Mouse (Mus musculus) limb, embryonic 14.5 days (tissue): ENCODE results near the gene Plcl2. TPM values are rescaled to one million over a fixed set of nuclear protein-coding genes. Genes with fewer than 3 reads are reported as not detected.

Source experiments
- ATAC-seq: fragments of 200-750 bp; cut with Nextera tagmentation; 2 replicates; pipeline ENCODE4 v1.8.0; 2017; ENCODE audit warnings: low read depth, moderate number of reproducible peaks, moderate TSS enrichment; ENCODE audit not compliant: low FRiP score
- DNase-seq: peaks from one replicate; pipeline ENCODE4 v3.0.0-alpha.2; 2015; ENCODE audit warnings: low spot score
- H3K27ac ChIP-seq: fragments of 300-500 bp; sonication (generic); replicated peaks from 2 replicates; pipeline ENCODE4 v1.5.1; 2014; ENCODE audit warnings: low read depth, mild to moderate bottlenecking, low read length, moderate library complexity, mixed read lengths
- H3K27me3 ChIP-seq: fragments of 300-500 bp; sonication (generic); 2 replicates; pipeline ENCODE4 v1.6.1; 2014; ENCODE audit warnings: low read length, mixed read lengths; ENCODE audit not compliant: control insufficient read depth, insufficient read depth
- H3K36me3 ChIP-seq: fragments of 300-500 bp; sonication (generic); 2 replicates; pipeline ENCODE4 v1.6.1; 2014; ENCODE audit warnings: mild to moderate bottlenecking, low read length, moderate library complexity, mixed read lengths; ENCODE audit not compliant: control insufficient read depth, insufficient read depth
- H3K4me1 ChIP-seq: fragments of 300-500 bp; sonication (generic); 2 replicates; pipeline ENCODE4 v1.6.1; 2014; ENCODE audit warnings: antibody characterized with exemption, low read length, mixed read lengths; ENCODE audit not compliant: control insufficient read depth, insufficient read depth
- H3K4me2 ChIP-seq: fragments of 300-500 bp; sonication (generic); replicated peaks from 2 replicates; pipeline ENCODE4 v1.6.1; 2014; ENCODE audit warnings: low read depth, mild to moderate bottlenecking, low read length, moderate library complexity; ENCODE audit not compliant: severe bottlenecking
- H3K4me3 ChIP-seq: fragments of 300-500 bp; sonication (generic); replicated peaks from 2 replicates; pipeline ENCODE4 v1.5.1; 2014; ENCODE audit warnings: low read length
- H3K9ac ChIP-seq: fragments of 300-500 bp; sonication (generic); 2 replicates; pipeline ENCODE4 v1.6.1; 2014; ENCODE audit warnings: mild to moderate bottlenecking, low read depth, low read length, moderate library complexity; ENCODE audit not compliant: severe bottlenecking
- H3K9me3 ChIP-seq: fragments of 300-500 bp; sonication (generic); 2 replicates; pipeline ENCODE4 v1.6.1; 2016; ENCODE audit warnings: low read length; ENCODE audit not compliant: control insufficient read depth
- POLR2A ChIP-seq: fragments of 200-500 bp; IDR thresholded peaks from 2 replicates; pipeline ENCODE4 v1.8.0; 2012; ENCODE audit warnings: inconsistent platforms, mild to moderate bottlenecking, moderate library complexity, borderline replicate concordance; ENCODE audit not compliant: insufficient read depth, insufficient read length; ENCODE audit errors: extremely low read depth
- WGBS: fragments of 180-500 bp; shearing (Covaris S2); extraction: QIAGEN DNeasy Blood & Tissue Kit; methylation state at CpG from one replicate; pipeline ENCODE4 v1.1.7; 2014; 5-methylcytosine and 5-hydroxymethylcytosine counted together
- polyA plus RNA-seq, 2 experiments: library from polyadenylated mRNA; depleted of rRNA in 1 of 2; stranded (reverse) in 1 of 2; unstranded in 1 of 2; fragments of >200 nt; fragmentation: Nextera tagmentation in 1 of 2; extraction: Ambion mirVana in 1 of 2; gene quantifications; 2 replicates each; pipeline versions ENCODE4 v1.2.1 to v1.2.3; 2012 to 2014

The Plcl2 gene
- polyA plus RNA-seq, 2 experiments, result 4.9 to 6.7 TPM

- Histone ChIP-seq H3K4me3 (no peak overlapping the region), H3K27ac (no peak overlapping the region), H3K9ac (no peak overlapping the region), H3K27me3 (no peaks in the 10 kb centered on the region), H3K4me2 (no peak overlapping the region), H3K9me3 (peaks cover 5% of the 10 kb centered on the region; the same call in 1 of the 2 replicates), H3K4me1 (no peaks in the 10 kb centered on the region), H3K36me3 (no peaks in the 10 kb centered on the region)
- WGBS, result 82% methylated on average over 2 of the region's 2 CpGs
- TF ChIP-seq POLR2A, result no peak
- DNase-seq (no peak), ATAC-seq (no peak)
These were observed 28.6 kb downstream of the Plcl2 start for GRCm38 (mm10) chr17:50537786-50538185.

- no peak for TF ChIP-seq POLR2A
- H3K4me3 ChIP-seq, result no peak overlapping the region
- H3K9me3 ChIP-seq, result peaks cover 5% of the 10 kb centered on the region; the same call in 1 of the 2 replicates
- ATAC-seq (no peak), DNase-seq (no peak)
- H3K27me3 ChIP-seq, result no peaks in the 10 kb centered on the region
- no peaks in the 10 kb centered on the region for H3K4me1 ChIP-seq
- 88% methylated on average over 1 of the region's 1 CpGs for WGBS
- H3K4me2 ChIP-seq, result no peak overlapping the region
- no peak overlapping the region for H3K27ac ChIP-seq
- H3K9ac ChIP-seq, result no peak overlapping the region
- no peaks in the 10 kb centered on the region for H3K36me3 ChIP-seq
These were observed 35.7 kb downstream of the Plcl2 start for GRCm38 (mm10) chr17:50544860-50545259.

- TF ChIP-seq POLR2A, result no peak
- no peaks in the 10 kb centered on the region for H3K4me1 ChIP-seq
- peaks cover 5% of the 10 kb centered on the region; the same call in 1 of the 2 replicates for H3K9me3 ChIP-seq
- no peak overlapping the region for H3K4me3 ChIP-seq
- ATAC-seq (no peak), DNase-seq (no peak)
- H3K9ac ChIP-seq, result no peak overlapping the region
- H3K27ac ChIP-seq, result no peak overlapping the region
- H3K27me3 ChIP-seq, result no peaks in the 10 kb centered on the region
- H3K4me2 ChIP-seq, result no peak overlapping the region
- H3K36me3 ChIP-seq, result no peaks in the 10 kb centered on the region
- WGBS, result 77% methylated on average over 6 of the region's 6 CpGs
These were observed 36.1 kb downstream of the Plcl2 start for GRCm38 (mm10) chr17:50545274-50545673.

- TF ChIP-seq POLR2A, result no peak
- H3K4me1 ChIP-seq, result no peaks in the 10 kb centered on the region
- no peaks in the 10 kb centered on the region for H3K27me3 ChIP-seq
- no peak overlapping the region for H3K4me3 ChIP-seq
- no peak overlapping the region for H3K9ac ChIP-seq
- H3K27ac ChIP-seq, result no peak overlapping the region
- H3K9me3 ChIP-seq, result no peaks in the 10 kb centered on the region
- no peak overlapping the region for H3K4me2 ChIP-seq
- DNase-seq (no peak), ATAC-seq (no peak)
- no peaks in the 10 kb centered on the region for H3K36me3 ChIP-seq
- WGBS, result 82% methylated on average over 2 of the region's 2 CpGs
These were observed 42.9 kb downstream of the Plcl2 start for GRCm38 (mm10) chr17:50552130-50552529.

GRCm38 (mm10) chr17:50557566-50558238 lies 48.5 kb downstream of the Plcl2 start:
- peak; percentile 54 for DNase-seq
- TF ChIP-seq POLR2A, result no peak
- Histone ChIP-seq H3K27ac (no peak overlapping the region), H3K36me3 (no peaks in the 10 kb centered on the region), H3K27me3 (no peaks in the 10 kb centered on the region), H3K9me3 (no peaks in the 10 kb centered on the region), H3K9ac (no peak overlapping the region), H3K4me1 (no peaks in the 10 kb centered on the region), H3K4me3 (no peak overlapping the region), H3K4me2 (no peak overlapping the region)
- 56% methylated on average over 12 of the region's 12 CpGs for WGBS
- ATAC-seq, result no peak

- Histone ChIP-seq H3K9ac (no peak overlapping the region), H3K9me3 (no peaks in the 10 kb centered on the region), H3K4me2 (no peak overlapping the region), H3K4me1 (no peaks in the 10 kb centered on the region), H3K27me3 (no peaks in the 10 kb centered on the region), H3K36me3 (no peaks in the 10 kb centered on the region), H3K4me3 (no peak overlapping the region), H3K27ac (no peak overlapping the region)
- TF ChIP-seq POLR2A, result no peak
- WGBS, result 47% methylated on average over 4 of the region's 4 CpGs
- ATAC-seq (no peak), DNase-seq (no peak)
These were observed 49.0 kb downstream of the Plcl2 start for GRCm38 (mm10) chr17:50558239-50558625.
